In the genomic region with DNA sequence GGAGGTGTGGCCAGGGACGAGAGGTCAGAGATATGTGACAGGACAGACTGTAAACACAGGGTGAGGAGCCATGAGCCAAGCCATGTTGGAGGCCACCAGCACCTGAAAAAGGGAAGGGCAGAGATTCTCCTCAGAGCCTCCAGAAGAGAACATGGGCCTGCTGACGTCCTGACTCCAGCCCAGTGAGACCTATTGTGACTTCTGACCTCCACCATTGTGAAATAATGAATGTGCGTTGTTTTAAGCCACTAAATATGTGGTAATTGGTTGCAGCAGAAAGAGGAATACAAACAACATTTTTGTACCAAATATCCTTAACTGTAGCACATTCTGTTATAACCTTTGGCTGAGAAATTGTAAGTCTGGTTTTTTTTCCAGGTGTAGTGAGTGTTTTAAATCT, we compare ENCODE assay signal across 15 mouse cellular contexts. TPM values are rescaled to one million over a fixed set of nuclear protein-coding genes. Genes with fewer than 3 reads are reported as not detected.
A peak's percentile ranks its signal among the peaks of the same experiment; 100 is the strongest.
DNase-seq lines count a peak whose midpoint lies in the region; ATAC-seq and TF ChIP-seq lines count a peak whose summit lies in the region.
"Had no signal": no experiment of that assay in that cellular context is flagged by ENCODE, and none has a peak within 500 bp of the region (broad histone marks: within the 10 kb centered on the region; RNA-seq: fewer than 3 reads in every experiment).

No protein-coding gene starts in this region.

- peak overlapping the region; percentile 91; the same call in 1 of the 2 replicates for H3K27ac ChIP-seq in heart, embryonic 12.5 days (ENCODE audit: poor library complexity, severe bottlenecking)
- no peak overlapping the region for H3K27ac ChIP-seq in liver, postnatal 0 days (ENCODE audit: low read depth)
- no peak overlapping the region for H3K27ac ChIP-seq in liver, embryonic 11.5 days (ENCODE audit: low read depth, low read length)
- peak overlapping the region; percentile 83 for H3K27ac ChIP-seq in embryonic facial prominence, embryonic 10.5 days (replicated peaks)
- H3K27ac ChIP-seq in intestine, embryonic 16.5 days (ENCODE audit: low read length), result peak overlapping the region; percentile 95

- TF ChIP-seq EP300 in liver, postnatal 0 days (IDR thresholded peaks at IDR 0.05; ENCODE audit: low read depth), result 0 out of 2 replicates have a peak, but pooled peaks have one; percentile 22

- no peak overlapping the region for H3K4me2 ChIP-seq in heart, embryonic 12.5 days
- H3K4me2 ChIP-seq in liver, postnatal 0 days (ENCODE audit: low read depth, low read length), result no peak overlapping the region
- H3K4me2 ChIP-seq in liver, embryonic 11.5 days, result no peak overlapping the region
- no peak overlapping the region for H3K4me2 ChIP-seq in intestine, embryonic 16.5 days (ENCODE audit: low read depth, low read length)
- H3K4me2 ChIP-seq: hindbrain, embryonic 13.5 days; neural tube, embryonic 13.5 days had no signal

- peaks cover 12% of the 10 kb centered on the region for H3K36me3 ChIP-seq in heart, embryonic 12.5 days
- no peaks in the 10 kb centered on the region for H3K36me3 ChIP-seq in liver, postnatal 0 days (replicated peaks; ENCODE audit: insufficient read depth, low read length)
- no peaks in the 10 kb centered on the region for H3K36me3 ChIP-seq in liver, embryonic 11.5 days (ENCODE audit: control insufficient read depth, insufficient read depth, low read length)
- H3K36me3 ChIP-seq in embryonic facial prominence, embryonic 10.5 days (replicated peaks), result 0 out of 2 replicates have a peak, but pooled peaks cover 12% of the 10 kb centered on the region
- no peaks in the 10 kb centered on the region for H3K36me3 ChIP-seq in intestine, embryonic 16.5 days (ENCODE audit: control insufficient read depth, insufficient read depth, low read length)
- H3K36me3 ChIP-seq: hindbrain, embryonic 13.5 days; neural tube, embryonic 13.5 days had no signal

- intact Hi-C loops in heart, postnatal 36 days (cut with DNase I), result loop anchor here (1.0 to 5.0 kb wide), 3 partner anchors 20 to 66 kb away; partner anchors contain the start of gene Parva

- H3K9ac ChIP-seq in heart, embryonic 12.5 days, result 0 out of 2 replicates have a peak overlapping the region, but pooled peaks have one; percentile 33
- H3K9ac ChIP-seq in liver, postnatal 0 days (replicated peaks), result no peak overlapping the region
- H3K9ac ChIP-seq in liver, embryonic 11.5 days (ENCODE audit: low read depth, low read length), result no peak overlapping the region
- H3K9ac ChIP-seq in intestine, embryonic 16.5 days (ENCODE audit: low read depth, low read length), result no peak overlapping the region

- H3K27me3 ChIP-seq in heart, embryonic 12.5 days (replicated peaks), result no peaks in the 10 kb centered on the region
- no peaks in the 10 kb centered on the region for H3K27me3 ChIP-seq in liver, postnatal 0 days (ENCODE audit: insufficient read depth, low read length)
- H3K27me3 ChIP-seq in liver, embryonic 11.5 days (replicated peaks; ENCODE audit: control insufficient read depth, insufficient read depth, low read length), result no peaks in the 10 kb centered on the region
- H3K27me3 ChIP-seq in embryonic facial prominence, embryonic 10.5 days (replicated peaks; ENCODE audit: low read depth, poor library complexity, severe bottlenecking), result no peaks in the 10 kb centered on the region
- no peaks in the 10 kb centered on the region for H3K27me3 ChIP-seq in intestine, embryonic 16.5 days (replicated peaks; ENCODE audit: control insufficient read depth, insufficient read depth, low read length)
- H3K27me3 ChIP-seq: neural tube, embryonic 13.5 days; Patski had no signal

- no peak for ATAC-seq in heart, embryonic 12.5 days (ENCODE audit: insufficient number of reproducible peaks, low FRiP score)
- 0 out of 2 replicates have a peak, but pooled peaks have one; percentile 10 for ATAC-seq in liver, postnatal 0 days
- no peak for ATAC-seq in liver, embryonic 11.5 days (replicated peaks; ENCODE audit: low FRiP score)
- no peak for ATAC-seq in intestine, embryonic 16.5 days
- ATAC-seq: CD4-positive, CD25-positive, alpha-beta regulatory T cell, adult 4 months had no signal

- 55% methylated on average over 3 of the region's 3 CpGs for WGBS in heart, embryonic 12.5 days
- 33% methylated on average over 3 of the region's 3 CpGs for WGBS in liver, postnatal 0 days (ENCODE audit: insufficient replicate concordance)
- WGBS in liver, embryonic 11.5 days, result 63% methylated on average over 3 of the region's 3 CpGs
- 58% methylated on average over 3 of the region's 3 CpGs for WGBS in embryonic facial prominence, embryonic 10.5 days
- 67% methylated on average over 3 of the region's 3 CpGs for WGBS in intestine, embryonic 16.5 days

- no peak overlapping the region for H3K4me3 ChIP-seq in heart, embryonic 12.5 days
- no peak overlapping the region for H3K4me3 ChIP-seq in liver, postnatal 0 days (ENCODE audit: low read depth, low read length)
- H3K4me3 ChIP-seq in liver, embryonic 11.5 days (ENCODE audit: low read depth, low read length), result no peak overlapping the region
- H3K4me3 ChIP-seq in embryonic facial prominence, embryonic 10.5 days, result no peak overlapping the region
- no peak overlapping the region for H3K4me3 ChIP-seq in intestine, embryonic 16.5 days (ENCODE audit: low read length)
- H3K4me3 ChIP-seq: hindbrain, embryonic 13.5 days; neural tube, embryonic 13.5 days had no signal

- H3K9me3 ChIP-seq in heart, embryonic 12.5 days (replicated peaks), result no peaks in the 10 kb centered on the region
- no peaks in the 10 kb centered on the region for H3K9me3 ChIP-seq in liver, postnatal 0 days (ENCODE audit: low read length)
- H3K9me3 ChIP-seq in liver, embryonic 11.5 days (ENCODE audit: control insufficient read depth, low read length), result no peaks in the 10 kb centered on the region
- H3K9me3 ChIP-seq in embryonic facial prominence, embryonic 10.5 days, result no peaks in the 10 kb centered on the region
- no peaks in the 10 kb centered on the region for H3K9me3 ChIP-seq in intestine, embryonic 16.5 days (ENCODE audit: control insufficient read depth, low read length)
- H3K9me3 ChIP-seq: hindbrain, embryonic 13.5 days; neural tube, embryonic 13.5 days had no signal

- peaks cover 66% of the 10 kb centered on the region for H3K4me1 ChIP-seq in heart, embryonic 12.5 days (replicated peaks)
- H3K4me1 ChIP-seq in liver, postnatal 0 days (ENCODE audit: insufficient read depth), result 0 out of 2 replicates have a peak, but pooled peaks cover 3% of the 10 kb centered on the region
- peaks cover 8% of the 10 kb centered on the region; the same call in 1 of the 2 replicates for H3K4me1 ChIP-seq in liver, embryonic 11.5 days (replicated peaks; ENCODE audit: control insufficient read depth, insufficient read depth, low read length)
- H3K4me1 ChIP-seq in embryonic facial prominence, embryonic 10.5 days, result peaks cover 71% of the 10 kb centered on the region
- peaks cover 36% of the 10 kb centered on the region for H3K4me1 ChIP-seq in intestine, embryonic 16.5 days (ENCODE audit: control insufficient read depth, insufficient read depth, low read length)

- DNase-seq in heart, postnatal 36 days, result no peak
- DNase-seq in liver, postnatal 0 days, result no peak
- no peak for DNase-seq in liver, embryonic 11.5 days (ENCODE audit: low spot score)
- DNase-seq in embryonic facial prominence, embryonic 10.5 days (ENCODE audit: low spot score), result no peak
- no peak for DNase-seq in spleen, postnatal 4 days (ENCODE audit: low spot score in 2 of 2)
- DNase-seq in adrenal gland, postnatal 25 days, result no peak
- DNase-seq: adrenal gland, adult 8-10 months; cerebellum, adult 11-12 months had no signal

- no peak for TF ChIP-seq CTCF in liver, postnatal 0 days (IDR thresholded peaks at IDR 0.05; ENCODE audit: low read depth)

RNA-seq across cellular contexts. Expression of gene Parva, which starts 39.5 kb away (rescaled TPM):
- 101 and 103 TPM in 2 replicates for polyA plus RNA-seq in heart, embryonic 12.5 days (2016; fragmentation: Nextera tagmentation; extraction: Ambion mirVana)
- total RNA-seq in heart, postnatal 36 days (2021), result 10 to 100 TPM; 55.3 to 56.4 TPM
- polyA plus RNA-seq in liver, postnatal 0 days (2015; fragmentation: Nextera tagmentation; extraction: Ambion mirVana), result 8.0 and 8.6 TPM in 2 replicates
- 24.3 and 28.8 TPM in 2 replicates for polyA plus RNA-seq in liver, embryonic 11.5 days (2014; fragmentation: Nextera tagmentation; extraction: Ambion mirVana)
- polyA plus RNA-seq in embryonic facial prominence, embryonic 10.5 days (2016; fragmentation: Nextera tagmentation; extraction: Ambion mirVana), result 62.7 and 70.3 TPM in 2 replicates
- 78.5 and 80.0 TPM in 2 replicates for polyA plus RNA-seq in intestine, embryonic 16.5 days (2015; fragmentation: Nextera tagmentation; extraction: Ambion mirVana)
- total RNA-seq in adrenal gland, postnatal 25 days (2021), result 89.8 and 98.3 TPM in 2 replicates
- total RNA-seq: megakaryocyte progenitor cell, adult 5-6 weeks had no signal
- polyA plus RNA-seq: CD4-positive, CD25-positive, alpha-beta regulatory T cell, adult 4 months had no signal

Comparison
In these comparisons a context has a peak if more than half of its experiments do, and no peak if none do; other contexts are left out.
1. H3K27ac ChIP-seq: peak in heart, embryonic 12.5 days (single experiment), embryonic facial prominence, embryonic 10.5 days (single experiment) and intestine, embryonic 16.5 days (single experiment); none in liver, postnatal 0 days (single experiment) and liver, embryonic 11.5 days (single experiment).